Mouse (Mus musculus) heart, adult 2 months (tissue): ENCODE results near the gene Cib4. TPM values are rescaled to one million over a fixed set of nuclear protein-coding genes. Genes with fewer than 3 reads are reported as not detected.

Source experiments
- DNase-seq, 2 experiments: peaks; one replicate each; pipeline ENCODE4 v3.0.0; 2021
- H3K27ac ChIP-seq: fragments of 200-600 bp; 2 replicates; pipeline ENCODE4 v1.8.1; 2022
- H3K27me3 ChIP-seq: fragments of 200-500 bp; 2 replicates; pipeline ENCODE4 v1.6.1; 2012; ENCODE audit warnings: mild to moderate bottlenecking, low read length, inconsistent platforms, mixed read lengths; ENCODE audit not compliant: control insufficient read depth, insufficient read depth
- H3K36me3 ChIP-seq: fragments of 200-500 bp; 2 replicates; pipeline ENCODE4 v1.6.1; 2012; ENCODE audit warnings: low read length, inconsistent platforms; ENCODE audit not compliant: control insufficient read depth, insufficient read depth
- H3K4me1 ChIP-seq: fragments of 200-500 bp; 2 replicates; pipeline ENCODE4 v1.6.1; 2011; ENCODE audit warnings: low read length; ENCODE audit not compliant: control insufficient read depth, insufficient read depth
- H3K4me3 ChIP-seq: fragments of 200-600 bp; 2 replicates; pipeline ENCODE4 v1.8.1; 2022
- H3K79me2 ChIP-seq: fragments of 200-500 bp; replicated peaks from 2 replicates; pipeline ENCODE4 v1.6.1; 2012; ENCODE audit warnings: mild to moderate bottlenecking, inconsistent platforms, low read length, moderate library complexity, mixed read lengths; ENCODE audit not compliant: control insufficient read depth, insufficient read depth
- H3K9ac ChIP-seq: fragments of 200-500 bp; 2 replicates; pipeline ENCODE4 v1.6.1; 2012; ENCODE audit warnings: low read depth, mild to moderate bottlenecking, control low read depth, inconsistent platforms, low read length, mixed read lengths
- CTCF ChIP-seq: fragments of 200-600 bp; IDR thresholded peaks from 2 replicates; pipeline ENCODE4 v1.8.1; 2022; ENCODE audit warnings: antibody characterized with exemption, mild to moderate bottlenecking, moderate library complexity
- EP300 ChIP-seq: fragments of 200-500 bp; IDR thresholded peaks from 2 replicates; pipeline ENCODE4 v1.6.1; 2011; ENCODE audit warnings: low read depth, low read length, control low read depth; ENCODE audit not compliant: insufficient read depth
- POLR2A ChIP-seq: fragments of 200-500 bp; IDR thresholded peaks from 2 replicates; pipeline ENCODE4 v1.6.1; 2011; ENCODE audit warnings: mild to moderate bottlenecking, low read depth, low read length, control low read depth; ENCODE audit not compliant: insufficient read depth
- WGBS: fragments of 180-500 bp; shearing (Covaris S2); methylation state at CpG from one replicate; pipeline ENCODE4 v1.1.7; 2018; 5-methylcytosine and 5-hydroxymethylcytosine counted together
- intact Hi-C: fragments of 180-260 bp; cut with DNase I; formaldehyde crosslinking; loops from one replicate; pipeline ENCODE4 v1.15.1; 2025
- polyA plus RNA-seq: library from polyadenylated mRNA; depleted of rRNA; stranded (reverse); fragments of >200 nt; gene quantifications from 2 replicates; pipeline ENCODE4 v1.2.3, GENCODE M21; 2012
- total RNA-seq, 2 experiments: library from RNA; stranded (reverse); gene quantifications; 2 replicates each; pipeline ENCODE4 v1.2.3; 2021

Gene Cib4
- total and polyA plus RNA-seq, 3 experiments, result not detected

DNA sequence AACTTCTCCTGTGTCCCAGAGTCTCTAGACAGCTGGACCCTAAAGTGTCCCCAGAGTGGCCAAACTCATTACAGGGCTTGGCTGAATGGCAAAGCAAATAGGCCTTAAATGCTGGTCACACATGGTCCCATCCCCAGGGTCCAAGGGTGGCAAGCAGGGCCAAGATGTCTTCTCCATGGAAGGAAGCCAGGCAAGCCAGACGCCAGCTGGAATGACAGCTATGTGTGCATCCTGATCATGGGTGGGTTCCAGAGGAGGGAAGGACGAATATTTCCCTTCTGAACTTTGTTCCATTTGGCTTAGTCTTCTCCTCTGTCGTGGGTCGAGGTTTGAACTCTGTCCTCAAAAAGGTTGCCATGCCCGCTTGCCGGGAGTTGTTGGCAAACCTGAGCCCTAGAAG, 60.5 kb downstream of the Cib4 start:
- Histone ChIP-seq H3K36me3 (no peaks in the 10 kb centered on the region), H3K27me3 (no peaks in the 10 kb centered on the region), H3K27ac (no peak overlapping the region), H3K79me2 (no peaks in the 10 kb centered on the region), H3K4me3 (no peak overlapping the region), H3K4me1 (no peaks in the 10 kb centered on the region), H3K9ac (no peak overlapping the region)
- DNase-seq, result no peak
- intact Hi-C loops, result no loop called here
- WGBS, result 52% methylated on average over 6 of the region's 6 CpGs
- TF ChIP-seq EP300, result no peak
- TF ChIP-seq POLR2A, result no peak
- TF ChIP-seq CTCF, result no peak

- H3K4me3 ChIP-seq, result no peak overlapping the region
- intact Hi-C loops, result loop anchor here (5.0 kb wide), 1 partner anchor 267 kb away; no protein-coding TSS in a partner anchor
- H3K36me3 ChIP-seq, result no peaks in the 10 kb centered on the region
- WGBS, result 78% methylated on average over 5 of the region's 5 CpGs
- no peaks in the 10 kb centered on the region for H3K4me1 ChIP-seq
- no peaks in the 10 kb centered on the region for H3K79me2 ChIP-seq
- H3K9ac ChIP-seq, result no peak overlapping the region
- TF ChIP-seq CTCF, result no peak
- TF ChIP-seq POLR2A, result no peak
- TF ChIP-seq EP300, result no peak
- no peaks in the 10 kb centered on the region for H3K27me3 ChIP-seq
- no peak overlapping the region for H3K27ac ChIP-seq
- no peak for DNase-seq
Measured at GRCm38 (mm10) chr5:30484591-30484990, 61.0 kb downstream of the Cib4 start.

DNA sequence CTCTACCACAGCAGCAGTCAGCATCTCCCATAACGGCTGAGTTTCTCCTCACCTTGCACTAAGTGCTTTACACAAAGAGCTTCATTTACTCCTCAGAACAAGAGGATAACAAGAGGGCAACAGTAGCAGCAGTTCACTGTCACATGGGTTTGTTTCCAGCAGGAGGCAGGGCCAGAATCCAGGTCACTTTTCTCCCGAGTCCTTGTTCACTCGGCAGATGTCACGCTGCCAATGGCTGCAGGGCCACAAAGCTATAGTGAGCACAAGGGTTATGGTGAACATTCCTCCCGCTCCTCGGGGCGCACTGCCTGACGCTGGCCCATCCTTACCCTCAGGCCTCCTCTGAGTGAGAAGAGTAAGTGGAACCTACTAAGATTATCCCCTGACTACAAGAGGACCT, 62.1 kb downstream of the Cib4 start:
- TF ChIP-seq EP300, result no peak
- no peak for TF ChIP-seq POLR2A
- no peak for TF ChIP-seq CTCF
- H3K4me1 ChIP-seq, result no peaks in the 10 kb centered on the region
- peak in 1 of 2 experiments; percentile 46 for DNase-seq
- H3K4me3 ChIP-seq, result no peak overlapping the region
- no peaks in the 10 kb centered on the region for H3K36me3 ChIP-seq
- no peaks in the 10 kb centered on the region for H3K79me2 ChIP-seq
- WGBS, result 64% methylated on average over 8 of the region's 8 CpGs
- intact Hi-C loops, result loop anchor here (2.0 to 5.0 kb wide), 2 partner anchors 61 to 266 kb away; no protein-coding TSS in a partner anchor
- no peaks in the 10 kb centered on the region for H3K27me3 ChIP-seq
- H3K9ac ChIP-seq, result no peak overlapping the region
- no peak overlapping the region for H3K27ac ChIP-seq

DNA sequence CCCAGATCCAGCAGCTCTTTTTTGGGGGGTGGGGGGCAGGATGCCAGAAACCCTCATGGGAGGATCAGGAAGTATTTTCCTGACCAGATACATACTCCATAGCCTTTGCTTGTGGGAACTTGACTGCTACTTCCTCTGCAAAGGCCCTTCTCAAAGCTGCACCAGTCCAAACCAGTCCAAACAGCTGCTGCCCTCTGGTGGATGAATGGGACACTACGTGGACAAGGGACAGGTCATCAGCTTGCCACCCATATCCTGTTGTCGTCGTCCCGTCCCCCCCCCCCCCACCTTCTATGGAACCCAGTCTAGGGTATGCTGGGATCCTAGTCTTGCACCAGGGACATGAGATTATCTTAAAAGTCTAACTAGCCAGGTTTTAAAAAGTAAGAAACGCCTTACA, 63.3 kb downstream of the Cib4 start:
- Histone ChIP-seq H3K9ac (no peak overlapping the region), H3K36me3 (no peaks in the 10 kb centered on the region), H3K79me2 (no peaks in the 10 kb centered on the region), H3K27ac (no peak overlapping the region), H3K4me3 (no peak overlapping the region), H3K27me3 (no peaks in the 10 kb centered on the region), H3K4me1 (no peaks in the 10 kb centered on the region)
- intact Hi-C loops, result loop anchor here (2.0 to 5.0 kb wide), 2 partner anchors 60 to 265 kb away; no protein-coding TSS in a partner anchor
- WGBS, result 20% methylated on average over 5 of the region's 5 CpGs
- TF ChIP-seq POLR2A (no peak), EP300 (0 out of 2 replicates have a peak, but pooled peaks have one; percentile 50), CTCF (peak; percentile 72)
- peak; percentile 51 to 75 for DNase-seq

DNA sequence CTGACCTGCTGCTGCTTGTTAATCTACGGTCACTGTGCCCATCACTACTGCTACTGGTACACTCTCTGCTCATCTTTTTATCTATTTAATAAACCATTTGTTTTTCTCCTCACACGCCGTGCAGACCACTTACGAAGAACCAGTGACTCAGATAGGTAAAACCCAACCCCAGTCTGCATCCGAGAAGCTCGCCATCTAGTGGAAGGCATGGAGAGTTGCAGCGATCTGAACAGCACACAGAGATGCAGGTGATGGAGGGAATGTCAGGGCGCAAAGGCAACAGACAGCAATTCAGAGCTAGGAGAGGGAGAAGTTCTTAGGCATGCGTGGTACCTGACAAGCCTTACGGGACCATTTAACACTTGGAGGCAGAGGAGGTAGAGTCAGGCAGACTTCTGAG, 69.1 kb downstream of the Cib4 start:
- TF ChIP-seq EP300, result no peak
- peak; percentile 82 for TF ChIP-seq CTCF
- Histone ChIP-seq H3K27ac (no peak overlapping the region), H3K79me2 (no peaks in the 10 kb centered on the region), H3K27me3 (no peaks in the 10 kb centered on the region), H3K9ac (no peak overlapping the region), H3K4me3 (no peak overlapping the region), H3K4me1 (no peaks in the 10 kb centered on the region), H3K36me3 (no peaks in the 10 kb centered on the region)
- 36% methylated on average over 10 of the region's 10 CpGs for WGBS
- no peak for DNase-seq
- intact Hi-C loops, result no loop called here

- no peaks in the 10 kb centered on the region for H3K4me1 ChIP-seq
- intact Hi-C loops, result no loop called here
- TF ChIP-seq CTCF (no peak), EP300 (no peak), POLR2A (no peak)
- H3K36me3 ChIP-seq, result no peaks in the 10 kb centered on the region
- no peak for DNase-seq
- no peaks in the 10 kb centered on the region for H3K27me3 ChIP-seq
- H3K9ac ChIP-seq, result no peak overlapping the region
- 37% methylated on average over 5 of the region's 5 CpGs for WGBS
- H3K79me2 ChIP-seq, result no peaks in the 10 kb centered on the region
- H3K4me3 ChIP-seq, result no peak overlapping the region
- no peak overlapping the region for H3K27ac ChIP-seq
Measured at GRCm38 (mm10) chr5:30472148-30472547, 73.5 kb downstream of the Cib4 start.
